Mouse (Mus musculus) liver, adult 2 months (tissue): ENCODE data around the gene Senp5. TPM values are rescaled to one million over a fixed set of nuclear protein-coding genes. Genes with fewer than 3 reads are reported as not detected.
A peak's percentile ranks its signal among the peaks of the same experiment; 100 is the strongest.

Experiments
- DNase-seq: peaks from one replicate; pipeline ENCODE4 v3.0.0-alpha.2; 2011; ENCODE audit warnings: low read depth, low spot score; ENCODE audit errors: extremely low read depth
- H3K27ac ChIP-seq: fragments of 200-500 bp; replicated peaks from 2 replicates; pipeline ENCODE4 v1.5.1; 2012; ENCODE audit warnings: low read depth, mild to moderate bottlenecking, control low read depth, inconsistent platforms, low read length; ENCODE audit not compliant: insufficient read depth
- H3K27me3 ChIP-seq: fragments of 200-500 bp; 2 replicates; pipeline ENCODE4 v1.6.1; 2012; ENCODE audit warnings: mild to moderate bottlenecking, moderate library complexity, low read length, inconsistent platforms; ENCODE audit not compliant: control insufficient read depth, insufficient read depth
- H3K36me3 ChIP-seq: fragments of 200-500 bp; 2 replicates; pipeline ENCODE4 v1.6.1; 2012; ENCODE audit warnings: low read length, inconsistent platforms; ENCODE audit not compliant: control insufficient read depth, insufficient read depth
- H3K4me1 ChIP-seq: fragments of 200-500 bp; 2 replicates; pipeline ENCODE4 v1.6.1; 2011; ENCODE audit warnings: low read length; ENCODE audit not compliant: control insufficient read depth, insufficient read depth
- H3K4me3 ChIP-seq: fragments of 200-500 bp; 2 replicates; pipeline ENCODE4 v1.5.1; 2011; ENCODE audit warnings: low read depth, mild to moderate bottlenecking, control low read depth, low read length, moderate library complexity; ENCODE audit not compliant: insufficient read depth
- H3K79me2 ChIP-seq: fragments of 200-500 bp; 2 replicates; pipeline ENCODE4 v1.6.1; 2012; ENCODE audit warnings: inconsistent platforms, mild to moderate bottlenecking, low read length, moderate library complexity; ENCODE audit not compliant: control insufficient read depth, insufficient read depth
- H3K9ac ChIP-seq: fragments of 200-500 bp; 2 replicates; pipeline ENCODE4 v1.6.1; 2012; ENCODE audit warnings: low read depth, mild to moderate bottlenecking, control low read depth, inconsistent platforms, low read length
- CTCF ChIP-seq: fragments of 200-500 bp; IDR thresholded peaks from 2 replicates; pipeline ENCODE4 v1.5.1; 2011; ENCODE audit warnings: low read depth, low read length, control low read depth
- POLR2A ChIP-seq: fragments of 200-500 bp; IDR thresholded peaks from 2 replicates; pipeline ENCODE4 v1.6.1; 2011; ENCODE audit warnings: low read length, control low read depth; ENCODE audit not compliant: insufficient read depth; ENCODE audit errors: extremely low read depth
- WGBS: fragments of 180-500 bp; shearing (Covaris S2); methylation state at CpG from one replicate; pipeline ENCODE4 v1.1.7; 2018; 5-methylcytosine and 5-hydroxymethylcytosine counted together
- polyA plus RNA-seq: library from polyadenylated mRNA; depleted of rRNA; stranded (reverse); fragments of >200 nt; gene quantifications from 2 replicates; pipeline ENCODE4 v1.2.3, GENCODE M21; 2012; rRNA removed
- total RNA-seq: library from RNA; depleted of rRNA; stranded (reverse); fragments of >200 nt; gene quantifications from 2 replicates; pipeline ENCODE4 v1.2.3, GENCODE M21; 2014; rRNA removed

Senp5 gene
- total RNA-seq (10.8 and 12.8 TPM in 2 replicates), polyA plus RNA-seq (3.6 and 3.7 TPM in 2 replicates)

DNA sequence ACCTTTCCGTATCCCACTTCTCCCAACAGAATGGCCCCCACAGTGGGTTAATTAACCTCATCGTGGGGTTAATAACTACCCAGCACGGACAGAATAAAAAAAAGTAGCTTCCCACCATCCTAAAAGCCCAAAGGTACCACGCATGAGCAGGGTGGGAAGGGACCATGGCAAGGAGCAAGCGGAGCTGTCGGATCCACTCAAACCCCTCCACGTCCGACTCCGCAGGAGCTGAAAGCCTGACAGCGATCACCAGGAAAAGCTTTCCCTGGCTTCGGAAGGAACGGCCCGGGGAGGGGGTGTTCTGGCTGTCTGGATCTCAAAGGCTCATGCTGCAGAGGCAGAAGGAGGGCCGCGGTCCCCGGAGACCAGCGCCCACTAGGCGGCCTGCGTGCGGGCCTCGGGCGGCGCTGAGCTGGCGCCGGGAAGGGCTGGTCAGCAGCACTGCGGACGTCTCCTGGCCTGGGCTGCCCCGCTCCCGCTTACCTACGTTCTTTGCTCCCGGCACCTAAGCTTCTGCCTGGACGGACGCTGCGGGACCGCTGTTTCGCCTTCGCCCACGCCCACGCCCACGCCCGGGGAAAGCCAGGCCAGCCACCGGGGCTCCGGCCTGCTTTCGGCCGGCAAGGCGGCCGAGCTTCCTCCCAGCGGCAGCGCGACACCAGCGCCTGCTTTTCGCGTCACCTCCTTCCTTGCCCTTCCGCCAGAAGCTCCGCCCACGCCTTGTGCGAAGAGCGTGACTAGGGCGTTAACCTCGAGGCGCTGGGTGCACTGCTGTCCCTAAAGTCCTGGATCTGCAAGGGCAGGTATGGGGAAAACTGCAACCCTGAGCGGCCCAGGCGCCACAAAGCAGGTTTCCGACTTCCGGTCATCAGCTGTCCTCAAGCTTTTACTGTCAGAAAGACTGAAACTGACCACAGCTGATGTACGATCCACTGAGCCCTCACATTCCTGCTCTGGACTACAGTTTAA is at the start of gene Senp5:
Gene Senp5, minus strand, starts transcription at position 779 of the 969 bp plus-strand sequence.
- H3K27ac ChIP-seq, result peak within 1 kb of the TSS; percentile 85
- peak; percentile 94 for DNase-seq
- WGBS, result under 1% methylated on average over 66 of the region's 66 CpGs
- peak within 1 kb of the TSS; percentile 94 for H3K9ac ChIP-seq
- peak within 1 kb of the TSS; percentile 92 for H3K4me3 ChIP-seq
- H3K79me2 ChIP-seq, result peaks cover 32% of the 10 kb centered on the region; the same call in 1 of the 2 replicates
- peak; percentile 70; the same call in 1 of the 2 replicates for TF ChIP-seq POLR2A
- TF ChIP-seq CTCF, result no peak; the same call in none of the 2 replicates
- H3K27me3 ChIP-seq, result no peaks in the 10 kb centered on the region
- no peaks in the 10 kb centered on the region for H3K36me3 ChIP-seq
- H3K4me1 ChIP-seq, result peaks cover 18% of the 10 kb centered on the region

DNA sequence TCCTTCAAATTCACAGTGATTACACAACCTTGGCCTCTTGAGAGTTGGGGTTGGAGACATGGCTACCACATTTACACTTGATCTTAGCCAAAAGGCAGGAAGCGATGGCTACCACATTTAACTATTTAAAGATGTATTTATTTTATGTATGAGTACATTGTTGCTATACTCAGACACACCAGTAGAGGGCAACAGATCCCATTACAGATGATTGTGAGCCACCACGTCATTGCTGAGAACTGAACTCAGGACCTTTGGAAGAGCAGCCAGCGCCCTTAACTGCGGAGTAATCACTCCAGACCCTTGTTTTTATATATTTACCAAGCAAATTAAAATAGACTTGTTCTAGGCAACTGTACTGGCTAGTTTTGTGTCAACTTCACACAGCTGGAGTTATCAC is 39.3 kb upstream of the Senp5 start:
- TF ChIP-seq CTCF (peak; percentile 29; the same call in 1 of the 2 replicates), POLR2A (no peak)
- DNase-seq, result no peak
- Histone ChIP-seq H3K9ac (no peak overlapping the region), H3K27me3 (no peaks in the 10 kb centered on the region), H3K4me3 (no peak overlapping the region), H3K27ac (no peak overlapping the region), H3K79me2 (no peaks in the 10 kb centered on the region), H3K36me3 (peaks cover 53% of the 10 kb centered on the region), H3K4me1 (no peaks in the 10 kb centered on the region)
- WGBS, result 90% methylated on average over 4 of the region's 4 CpGs

DNA sequence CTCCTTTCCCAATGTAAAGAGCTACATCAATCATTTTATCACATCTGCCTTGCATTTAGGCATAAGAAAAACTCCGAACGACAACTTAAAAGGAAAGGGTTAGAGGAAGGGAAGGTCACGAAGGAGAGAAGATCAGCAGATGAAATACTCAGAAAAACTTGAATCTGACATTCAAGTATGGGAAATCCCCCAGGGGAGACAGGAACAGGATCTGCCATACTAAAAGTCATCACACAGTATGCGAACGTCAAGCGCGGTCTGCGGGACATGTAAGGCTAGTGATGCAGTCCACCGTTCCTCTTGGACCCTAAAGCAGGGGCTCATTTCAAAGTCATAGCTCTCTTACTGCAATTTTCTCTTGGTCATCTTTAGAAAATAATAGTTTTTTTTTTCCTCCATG is 16.6 kb upstream of the Senp5 start:
- no peak overlapping the region for H3K27ac ChIP-seq
- H3K79me2 ChIP-seq, result no peaks in the 10 kb centered on the region
- H3K4me1 ChIP-seq, result no peaks in the 10 kb centered on the region
- no peak for TF ChIP-seq CTCF
- no peak for TF ChIP-seq POLR2A
- H3K27me3 ChIP-seq, result no peaks in the 10 kb centered on the region
- H3K36me3 ChIP-seq, result peaks cover 45% of the 10 kb centered on the region
- no peak overlapping the region for H3K9ac ChIP-seq
- no peak overlapping the region for H3K4me3 ChIP-seq
- no peak for DNase-seq
- 93% methylated on average over 9 of the region's 9 CpGs for WGBS

DNA sequence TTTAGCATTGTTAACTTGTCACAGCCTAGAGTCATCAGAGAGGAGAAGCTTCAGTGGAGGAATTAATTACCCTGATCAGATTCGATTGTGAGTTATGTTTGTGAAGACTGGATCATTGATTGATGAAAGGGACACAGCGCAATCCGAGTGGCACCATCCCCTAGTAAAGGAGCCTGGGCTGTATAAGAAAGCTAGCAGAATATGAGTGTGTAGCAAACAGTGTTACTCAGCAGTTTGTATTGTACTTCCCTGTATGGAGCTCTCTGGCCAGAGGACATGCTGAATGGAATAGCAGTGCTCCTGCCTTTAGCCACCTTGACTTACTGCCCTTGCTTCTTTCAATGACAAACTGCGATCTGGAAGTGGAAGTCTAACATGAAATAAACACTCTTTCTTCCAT is 7.2 kb upstream of the Senp5 start:
- H3K9ac ChIP-seq, result no peak overlapping the region
- no peak overlapping the region for H3K27ac ChIP-seq
- H3K4me1 ChIP-seq, result peaks cover 13% of the 10 kb centered on the region
- no peak overlapping the region for H3K4me3 ChIP-seq
- no peaks in the 10 kb centered on the region for H3K79me2 ChIP-seq
- DNase-seq, result no peak
- 44% methylated on average over 4 of the region's 4 CpGs for WGBS
- H3K36me3 ChIP-seq, result no peaks in the 10 kb centered on the region
- H3K27me3 ChIP-seq, result no peaks in the 10 kb centered on the region
- TF ChIP-seq CTCF, result no peak
- TF ChIP-seq POLR2A, result no peak

DNA sequence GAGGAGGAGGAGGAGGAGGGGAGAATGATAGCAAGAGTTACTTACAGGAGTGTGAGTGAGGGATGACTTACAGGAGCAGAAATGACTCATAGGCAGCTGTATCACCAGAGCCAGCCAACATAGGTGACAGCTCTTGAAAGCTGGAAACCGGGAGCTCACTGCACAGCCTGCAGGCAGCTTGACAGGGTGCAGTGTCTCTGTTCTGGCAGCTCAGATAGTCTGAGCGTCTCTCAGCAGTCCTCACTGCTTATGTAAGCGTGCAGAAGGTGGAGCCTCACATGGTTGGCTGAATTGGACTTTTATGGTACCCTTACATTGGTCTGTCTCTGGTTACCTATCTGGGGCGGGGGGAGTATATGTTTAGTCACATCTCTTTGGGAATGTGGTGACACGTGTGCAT is 6.8 kb upstream of the Senp5 start:
- TF ChIP-seq POLR2A (no peak), CTCF (peak; percentile 43)
- peak; percentile 49 for DNase-seq
- Histone ChIP-seq H3K79me2 (no peaks in the 10 kb centered on the region), H3K4me1 (peaks cover 13% of the 10 kb centered on the region), H3K9ac (no peak overlapping the region), H3K27ac (no peak overlapping the region), H3K36me3 (no peaks in the 10 kb centered on the region), H3K27me3 (no peaks in the 10 kb centered on the region), H3K4me3 (no peak overlapping the region)
- WGBS, result 24% methylated on average over 5 of the region's 5 CpGs
